Mouse (Mus musculus): Measurements from ENCODE around the gene Krt90. TPM values are rescaled to one million over a fixed set of nuclear protein-coding genes. Genes with fewer than 3 reads are reported as not detected.

The Krt90 gene
- polyA plus RNA-seq, 1 experiment from 2014 or later, result not detected

GRCm38 (mm10) chr15:101558034-101558646 lies 4.6 kb downstream of the Krt90 start:
- no peak for ATAC-seq (ENCODE audit: low read depth)
- WGBS (ENCODE audit: insufficient replicate concordance), result 10% methylated on average over 7 of the region's 7 CpGs

GRCm38 (mm10) chr15:101553169-101553568 lies 9.6 kb downstream of the Krt90 start:
- H3K4me1 ChIP-seq (ENCODE audit: control insufficient read depth, low read depth, low read length), result no peaks in the 10 kb centered on the region
- H3K9ac ChIP-seq (ENCODE audit: low read depth, low read length), result no peak overlapping the region
- no peak overlapping the region for H3K27ac ChIP-seq (ENCODE audit: low read length)
- H3K4me3 ChIP-seq (ENCODE audit: low read depth, low read length), result no peak overlapping the region
- no peaks in the 10 kb centered on the region for H3K36me3 ChIP-seq (ENCODE audit: control insufficient read depth, insufficient read depth)
- 1% methylated on average over 11 of the region's 11 CpGs for WGBS (ENCODE audit: insufficient replicate concordance)
- no peak overlapping the region for H3K4me2 ChIP-seq (ENCODE audit: low read depth, low read length)
- H3K27me3 ChIP-seq (ENCODE audit: control insufficient read depth, insufficient read depth, low read depth, low read length), result no peaks in the 10 kb centered on the region
- no peaks in the 10 kb centered on the region for H3K9me3 ChIP-seq (replicated peaks; ENCODE audit: control insufficient read depth, low read length)
- ATAC-seq (ENCODE audit: low read depth), result no peak

More at GRCm38 (mm10) chr15:101558034-101558646, 4.6 kb downstream of the Krt90 start:
- H3K4me1 ChIP-seq (ENCODE audit: control insufficient read depth, low read depth, low read length), result no peaks in the 10 kb centered on the region
- no peak overlapping the region for H3K27ac ChIP-seq (ENCODE audit: low read length)
- H3K36me3 ChIP-seq (ENCODE audit: control insufficient read depth, insufficient read depth), result no peaks in the 10 kb centered on the region
- H3K9ac ChIP-seq (ENCODE audit: low read depth, low read length), result no peak overlapping the region
- no peaks in the 10 kb centered on the region for H3K27me3 ChIP-seq (ENCODE audit: control insufficient read depth, insufficient read depth, low read depth, low read length)
- no peaks in the 10 kb centered on the region for H3K9me3 ChIP-seq (replicated peaks; ENCODE audit: control insufficient read depth, low read length)
- H3K4me3 ChIP-seq (ENCODE audit: low read depth, low read length), result no peak overlapping the region
- H3K4me2 ChIP-seq (ENCODE audit: low read depth, low read length), result no peak overlapping the region

DNA sequence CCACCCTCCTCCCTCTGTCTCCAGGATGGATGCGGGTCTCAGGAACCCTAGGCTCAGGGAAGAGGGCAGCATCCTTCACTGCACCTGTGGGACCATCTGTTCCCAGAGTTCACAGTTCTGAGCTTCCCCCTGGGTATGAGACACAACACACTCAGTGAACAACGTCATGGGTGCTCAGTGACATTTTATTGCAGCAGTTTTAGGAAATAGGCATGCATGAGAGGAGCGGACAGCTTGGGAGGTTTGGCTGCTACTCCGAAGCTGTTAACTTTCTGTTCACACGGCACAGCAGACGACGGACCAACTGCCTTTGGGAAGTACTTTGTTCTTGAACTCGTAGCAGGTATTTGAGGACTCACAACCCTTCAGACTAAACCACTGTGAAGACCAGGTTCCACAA lies 10.6 kb downstream of the Krt90 start:
- H3K27ac ChIP-seq (ENCODE audit: low read length), result no peak overlapping the region
- WGBS (ENCODE audit: insufficient replicate concordance), result 67% methylated on average over 8 of the region's 8 CpGs
- H3K27me3 ChIP-seq (ENCODE audit: control insufficient read depth, insufficient read depth, low read depth, low read length), result no peaks in the 10 kb centered on the region
- no peaks in the 10 kb centered on the region for H3K9me3 ChIP-seq (replicated peaks; ENCODE audit: control insufficient read depth, low read length)
- no peaks in the 10 kb centered on the region for H3K4me1 ChIP-seq (ENCODE audit: control insufficient read depth, low read depth, low read length)
- no peak overlapping the region for H3K4me3 ChIP-seq (ENCODE audit: low read depth, low read length)
- H3K9ac ChIP-seq (ENCODE audit: low read depth, low read length), result no peak overlapping the region
- H3K36me3 ChIP-seq (ENCODE audit: control insufficient read depth, insufficient read depth), result no peaks in the 10 kb centered on the region
- no peak overlapping the region for H3K4me2 ChIP-seq (ENCODE audit: low read depth, low read length)
- ATAC-seq (ENCODE audit: low read depth), result no peak

- Histone ChIP-seq H3K4me2 (ENCODE audit: low read depth, low read length) (no peak within 1 kb of the TSS), H3K9me3 (replicated peaks; ENCODE audit: control insufficient read depth, low read length) (no peaks in the 10 kb centered on the region), H3K9ac (ENCODE audit: low read depth, low read length) (no peak within 1 kb of the TSS), H3K36me3 (ENCODE audit: control insufficient read depth, insufficient read depth) (no peaks in the 10 kb centered on the region), H3K4me3 (ENCODE audit: low read depth, low read length) (no peak within 1 kb of the TSS), H3K4me1 (ENCODE audit: control insufficient read depth, low read depth, low read length) (no peaks in the 10 kb centered on the region), H3K27ac (ENCODE audit: low read length) (no peak within 1 kb of the TSS), H3K27me3 (ENCODE audit: control insufficient read depth, insufficient read depth, low read depth, low read length) (no peaks in the 10 kb centered on the region)
- 72% methylated on average over 7 of the region's 7 CpGs for WGBS (ENCODE audit: insufficient replicate concordance)
- ATAC-seq (ENCODE audit: low read depth), result no peak
Observed at GRCm38 (mm10) chr15:101550567-101550966, 12.2 kb downstream of the Krt90 start, which contains the start of gene Krt82. Gene Krt82, minus strand, starts transcription at chr15:101550667.

DNA sequence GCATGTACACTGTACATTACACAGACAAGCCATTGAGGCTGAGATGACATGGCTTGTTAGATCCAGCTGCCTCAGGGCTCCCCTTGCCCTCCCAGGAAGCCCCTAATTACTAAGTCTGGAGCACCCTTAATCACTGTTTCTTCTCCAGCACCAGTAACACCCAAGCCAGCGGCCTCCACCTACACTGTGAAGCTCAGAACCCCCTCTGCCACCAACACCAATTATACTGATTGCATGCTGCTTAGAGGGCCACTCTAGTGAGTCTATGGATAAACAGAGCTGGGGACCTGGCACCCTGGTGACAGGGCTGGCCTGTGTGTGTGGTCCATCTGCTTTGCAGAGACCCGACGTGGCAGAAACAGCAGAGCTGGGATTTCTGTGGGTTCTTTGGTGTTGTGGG lies 18.3 kb downstream of the Krt90 start:
- Histone ChIP-seq H3K4me3 (ENCODE audit: low read depth, low read length) (no peak overlapping the region), H3K9ac (ENCODE audit: low read depth, low read length) (no peak overlapping the region), H3K9me3 (replicated peaks; ENCODE audit: control insufficient read depth, low read length) (no peaks in the 10 kb centered on the region), H3K27ac (ENCODE audit: low read length) (no peak overlapping the region), H3K4me2 (ENCODE audit: low read depth, low read length) (no peak overlapping the region), H3K36me3 (ENCODE audit: control insufficient read depth, insufficient read depth) (no peaks in the 10 kb centered on the region), H3K4me1 (ENCODE audit: control insufficient read depth, low read depth, low read length) (no peaks in the 10 kb centered on the region), H3K27me3 (ENCODE audit: control insufficient read depth, insufficient read depth, low read depth, low read length) (no peaks in the 10 kb centered on the region)
- ATAC-seq (ENCODE audit: low read depth), result no peak
- WGBS (ENCODE audit: insufficient replicate concordance), result 45% methylated on average over 3 of the region's 3 CpGs

DNA sequence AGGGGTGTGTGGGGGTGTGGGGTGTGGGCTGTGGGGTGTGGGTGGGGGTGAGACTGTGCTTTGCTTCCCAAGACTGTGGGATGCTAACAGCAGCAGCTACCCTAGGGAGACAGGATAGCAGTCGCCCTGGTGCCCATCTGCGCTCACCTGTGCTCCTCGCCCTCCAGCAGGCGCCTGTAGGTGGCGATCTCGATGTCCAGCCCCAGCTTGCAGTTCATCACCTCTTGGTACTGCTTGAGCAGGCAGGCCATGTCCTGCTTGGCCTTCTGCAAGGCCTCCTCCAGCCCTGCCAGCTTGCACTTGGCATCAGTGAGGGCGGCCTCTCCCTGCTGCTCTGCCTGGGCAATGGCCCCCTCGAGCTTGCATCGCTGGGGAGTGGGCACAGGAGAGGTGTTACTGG lies 20.2 kb downstream of the Krt90 start:
- no peak for ATAC-seq (ENCODE audit: low read depth)
- H3K9ac ChIP-seq (ENCODE audit: low read depth, low read length), result no peak overlapping the region
- no peaks in the 10 kb centered on the region for H3K4me1 ChIP-seq (ENCODE audit: control insufficient read depth, low read depth, low read length)
- 46% methylated on average over 9 of the region's 9 CpGs for WGBS (ENCODE audit: insufficient replicate concordance)
- H3K4me2 ChIP-seq (ENCODE audit: low read depth, low read length), result no peak overlapping the region
- H3K9me3 ChIP-seq (replicated peaks; ENCODE audit: control insufficient read depth, low read length), result no peaks in the 10 kb centered on the region
- H3K27me3 ChIP-seq (ENCODE audit: control insufficient read depth, insufficient read depth, low read depth, low read length), result no peaks in the 10 kb centered on the region
- no peaks in the 10 kb centered on the region for H3K36me3 ChIP-seq (ENCODE audit: control insufficient read depth, insufficient read depth)
- no peak overlapping the region for H3K27ac ChIP-seq (ENCODE audit: low read length)
- H3K4me3 ChIP-seq (ENCODE audit: low read depth, low read length), result no peak overlapping the region

DNA sequence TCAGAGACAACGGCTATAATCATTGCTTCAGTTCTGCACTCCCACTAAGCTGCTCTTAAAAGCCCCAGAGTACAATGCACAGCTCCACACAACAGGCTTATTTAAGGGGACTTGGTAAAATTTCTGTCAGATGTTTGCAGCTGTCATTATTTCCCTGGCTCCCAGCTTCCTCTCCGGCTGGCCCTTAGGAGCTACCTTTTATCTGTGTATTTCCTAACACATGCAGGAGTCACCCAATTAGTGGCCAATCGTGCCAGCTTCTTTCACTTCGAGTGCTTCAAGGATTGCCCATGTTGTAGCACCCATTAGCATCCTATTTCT lies 24.2 kb downstream of the Krt90 start:
- no peak for ATAC-seq (ENCODE audit: low read depth)
- no peak overlapping the region for H3K4me2 ChIP-seq (ENCODE audit: low read depth, low read length)
- H3K4me3 ChIP-seq (ENCODE audit: low read depth, low read length), result no peak overlapping the region
- 52% methylated on average over 4 of the region's 4 CpGs for WGBS (ENCODE audit: insufficient replicate concordance)
- no peak overlapping the region for H3K9ac ChIP-seq (ENCODE audit: low read depth, low read length)
- no peaks in the 10 kb centered on the region for H3K36me3 ChIP-seq (ENCODE audit: control insufficient read depth, insufficient read depth)
- H3K9me3 ChIP-seq (replicated peaks; ENCODE audit: control insufficient read depth, low read length), result no peaks in the 10 kb centered on the region
- H3K4me1 ChIP-seq (ENCODE audit: control insufficient read depth, low read depth, low read length), result no peaks in the 10 kb centered on the region
- no peaks in the 10 kb centered on the region for H3K27me3 ChIP-seq (ENCODE audit: control insufficient read depth, insufficient read depth, low read depth, low read length)
- no peak overlapping the region for H3K27ac ChIP-seq (ENCODE audit: low read length)

DNA sequence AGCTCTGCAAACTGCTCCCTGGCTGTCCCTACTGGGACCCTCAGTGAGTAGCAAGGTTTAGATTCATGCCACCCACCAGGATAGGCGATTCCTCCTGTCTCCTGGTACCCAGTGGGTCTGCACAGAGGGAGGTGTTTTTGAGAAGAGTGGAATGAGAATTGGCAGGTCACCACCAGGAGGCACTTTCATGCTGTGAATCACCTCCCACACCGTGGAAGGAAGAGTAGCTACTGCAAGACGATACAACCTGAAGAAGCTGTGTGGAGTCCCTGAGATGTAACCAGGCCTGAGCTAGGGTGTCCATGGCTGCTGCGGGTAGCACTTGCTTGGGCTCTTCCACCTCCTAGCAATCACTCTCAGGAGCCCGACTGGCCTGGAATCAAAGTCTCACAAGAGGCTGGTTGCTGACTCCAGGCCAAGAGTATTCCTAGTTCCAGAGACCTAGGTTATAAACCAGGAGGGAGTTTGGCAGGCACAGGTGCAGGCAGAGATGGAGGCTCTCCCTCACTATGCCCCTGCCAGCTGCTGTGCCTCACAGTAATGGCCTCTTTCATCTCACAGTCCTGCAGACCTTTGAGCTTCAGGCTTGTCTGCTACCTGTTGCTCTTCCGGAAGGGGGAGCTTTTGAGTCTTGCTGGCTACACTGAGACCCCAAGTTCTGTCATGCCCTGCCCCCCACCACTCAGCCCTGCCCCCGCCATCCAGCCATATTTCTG lies 24.7 kb downstream of the Krt90 start:
- Histone ChIP-seq H3K4me1 (ENCODE audit: control insufficient read depth, low read depth, low read length) (no peaks in the 10 kb centered on the region), H3K4me2 (ENCODE audit: low read depth, low read length) (no peak overlapping the region), H3K36me3 (ENCODE audit: control insufficient read depth, insufficient read depth) (no peaks in the 10 kb centered on the region), H3K4me3 (ENCODE audit: low read depth, low read length) (no peak overlapping the region), H3K27me3 (ENCODE audit: control insufficient read depth, insufficient read depth, low read depth, low read length) (no peaks in the 10 kb centered on the region), H3K27ac (ENCODE audit: low read length) (no peak overlapping the region), H3K9me3 (replicated peaks; ENCODE audit: control insufficient read depth, low read length) (no peaks in the 10 kb centered on the region), H3K9ac (ENCODE audit: low read depth, low read length) (no peak overlapping the region)
- WGBS (ENCODE audit: insufficient replicate concordance), result 23% methylated on average over 7 of the region's 7 CpGs
- no peak for ATAC-seq (ENCODE audit: low read depth)

- no peaks in the 10 kb centered on the region for H3K36me3 ChIP-seq (ENCODE audit: control insufficient read depth, insufficient read depth)
- no peaks in the 10 kb centered on the region for H3K9me3 ChIP-seq (replicated peaks; ENCODE audit: control insufficient read depth, low read length)
- WGBS (ENCODE audit: insufficient replicate concordance), result 38% methylated on average over 9 of the region's 9 CpGs
- no peak for ATAC-seq (ENCODE audit: low read depth)
- no peaks in the 10 kb centered on the region for H3K27me3 ChIP-seq (ENCODE audit: control insufficient read depth, insufficient read depth, low read depth, low read length)
- no peak overlapping the region for H3K9ac ChIP-seq (ENCODE audit: low read depth, low read length)
- no peak overlapping the region for H3K27ac ChIP-seq (ENCODE audit: low read length)
- H3K4me3 ChIP-seq (ENCODE audit: low read depth, low read length), result no peak overlapping the region
- H3K4me1 ChIP-seq (ENCODE audit: control insufficient read depth, low read depth, low read length), result no peaks in the 10 kb centered on the region
- no peak overlapping the region for H3K4me2 ChIP-seq (ENCODE audit: low read depth, low read length)
Observed at GRCm38 (mm10) chr15:101536054-101536850, 26.5 kb downstream of the Krt90 start.

Measured in liver, embryonic 16.5 days (tissue).